Mouse (Mus musculus) CH12.LX (cell line): ENCODE measurements around the gene Cdc25a. TPM values are rescaled to one million over a fixed set of nuclear protein-coding genes. Genes with fewer than 3 reads are reported as not detected.

ENCODE experiments used
- DNase-seq: peaks from one replicate; pipeline ENCODE4 v3.0.0-alpha.2; 2013; ENCODE audit errors: extremely low read depth
- H3K27ac ChIP-seq: 2 replicates; pipeline ENCODE4 v1.5.1; 2012; ENCODE audit warnings: low read depth, mild to moderate bottlenecking, control low read depth, moderate library complexity; ENCODE audit not compliant: insufficient read depth
- H3K27me3 ChIP-seq: replicated peaks from 2 replicates; pipeline ENCODE3; 2012; ENCODE audit warnings: inconsistent platforms
- H3K36me3 ChIP-seq, 2 experiments: replicated peaks in 1 of 2; 2 replicates each; pipeline versions ENCODE3 to v1.6.1; 2012; ENCODE audit warnings: inconsistent platforms in 1 of 2, low read length in 1 of 2, mild to moderate bottlenecking in 1 of 2, mixed read lengths in 1 of 2, moderate library complexity in 1 of 2; ENCODE audit not compliant: control insufficient read depth in 1 of 2, insufficient read depth in 1 of 2
- H3K4me1 ChIP-seq, 2 experiments: 2 replicates each; pipeline ENCODE4 v1.6.1; 2012; ENCODE audit warnings: inconsistent platforms in 1 of 2, moderate library complexity in 1 of 2; ENCODE audit not compliant: insufficient read depth in 2 of 2, control insufficient read depth in 1 of 2
- H3K4me2 ChIP-seq: 2 replicates; pipeline ENCODE4 v1.6.1; 2012; ENCODE audit warnings: low read depth, mild to moderate bottlenecking, control low read depth; ENCODE audit not compliant: poor library complexity, insufficient read depth, severe bottlenecking
- H3K4me3 ChIP-seq, 3 experiments: fragments of 150-350 bp in 1 of 3; sonication (generic) in 1 of 3; replicated peaks in 1 of 3; 2 replicates each; pipeline versions ENCODE3 to v1.5.1; 2011 to 2012; ENCODE audit warnings: low read depth in 2 of 3, low read length in 2 of 3, mild to moderate bottlenecking in 2 of 3, moderate library complexity in 2 of 3, control low read depth in 1 of 3, improper control_type of control experiment in 1 of 3, inconsistent platforms in 1 of 3, mixed read lengths in 1 of 3; ENCODE audit not compliant: poor library complexity in 1 of 3
- H3K79me2 ChIP-seq: replicated peaks from 2 replicates; pipeline ENCODE4 v1.6.1; 2012; ENCODE audit warnings: mild to moderate bottlenecking, moderate library complexity; ENCODE audit not compliant: control insufficient read depth, poor library complexity, insufficient read depth, severe bottlenecking; ENCODE audit errors: extremely low read depth
- H3K9ac ChIP-seq: 2 replicates; pipeline ENCODE4 v1.6.1; 2012; ENCODE audit warnings: low read depth, mild to moderate bottlenecking, control low read depth, moderate library complexity; ENCODE audit not compliant: insufficient read depth
- H3K9me3 ChIP-seq: replicated peaks from 2 replicates; pipeline ENCODE3; 2012; ENCODE audit warnings: low read length, inconsistent platforms, mixed read lengths
- ELF1 ChIP-seq: IDR thresholded peaks from 2 replicates; pipeline ENCODE4 v1.6.1; 2014; ENCODE audit warnings: low read depth, mild to moderate bottlenecking, inconsistent platforms, low read length, improper control_type of control experiment
- EP300 ChIP-seq: IDR thresholded peaks from 2 replicates; pipeline ENCODE4 v1.6.1; 2011; ENCODE audit warnings: low read length, improper control_type of control experiment
- ETS1 ChIP-seq: conservative IDR thresholded peaks from 2 replicates; pipeline ENCODE4 v1.6.1; 2012; ENCODE audit warnings: low read depth, mild to moderate bottlenecking, inconsistent platforms, low read length, improper control_type of control experiment, moderate library complexity
- HCFC1 ChIP-seq: IDR thresholded peaks from 2 replicates; pipeline ENCODE4 v1.6.1; 2012; ENCODE audit warnings: low read depth, mild to moderate bottlenecking, inconsistent platforms, low read length, improper control_type of control experiment
- IRF4 ChIP-seq: IDR thresholded peaks from 2 replicates; pipeline ENCODE4 v1.6.1; 2014; ENCODE audit warnings: low read depth, mild to moderate bottlenecking, inconsistent platforms, low read length, improper control_type of control experiment
- JUN ChIP-seq: IDR thresholded peaks from 2 replicates; pipeline ENCODE4 v1.6.1; 2011; ENCODE audit warnings: low read depth, mild to moderate bottlenecking, low read length, improper control_type of control experiment, moderate library complexity; ENCODE audit not compliant: insufficient read depth
- JUND ChIP-seq: conservative IDR thresholded peaks from 2 replicates; pipeline ENCODE4 v1.6.1; 2011; ENCODE audit warnings: low read depth, low read length, improper control_type of control experiment
- MAX ChIP-seq: IDR thresholded peaks from 2 replicates; pipeline ENCODE4 v1.6.1; 2011; ENCODE audit warnings: low read length, improper control_type of control experiment
- MXI1 ChIP-seq: IDR thresholded peaks from 2 replicates; pipeline ENCODE4 v1.6.1; 2011; ENCODE audit warnings: mild to moderate bottlenecking, low read depth, low read length, improper control_type of control experiment
- NELFE ChIP-seq: IDR thresholded peaks from 2 replicates; pipeline ENCODE4 v1.6.1; 2011; ENCODE audit warnings: low read depth, low read length, improper control_type of control experiment
- POLR2A ChIP-seq: IDR thresholded peaks from 2 replicates; pipeline ENCODE4 v1.6.1; 2011; ENCODE audit warnings: low read depth, mild to moderate bottlenecking, improper control_type of control experiment, low read length
- RCOR1 ChIP-seq: conservative IDR thresholded peaks from 2 replicates; pipeline ENCODE4 v1.6.1; 2012; ENCODE audit warnings: low read depth, mild to moderate bottlenecking, inconsistent platforms, low read length, improper control_type of control experiment
- TBP ChIP-seq: conservative IDR thresholded peaks from 2 replicates; pipeline ENCODE4 v1.6.1; 2011; ENCODE audit warnings: low read depth, low read length, improper control_type of control experiment
- UBTF ChIP-seq: IDR thresholded peaks from 2 replicates; pipeline ENCODE4 v1.6.1; 2012; ENCODE audit warnings: low read depth, mild to moderate bottlenecking, inconsistent platforms, low read length, improper control_type of control experiment, moderate library complexity
- USF1 ChIP-seq: IDR thresholded peaks from 2 replicates; pipeline ENCODE4 v1.6.1; 2014; ENCODE audit warnings: low read depth, mild to moderate bottlenecking, inconsistent platforms, low read length, improper control_type of control experiment
- USF2 ChIP-seq: conservative IDR thresholded peaks from 2 replicates; pipeline ENCODE4 v1.6.1; 2011; ENCODE audit warnings: low read depth, low read length, improper control_type of control experiment
- ZC3H11A ChIP-seq: IDR thresholded peaks from 2 replicates; pipeline ENCODE4 v1.6.1; 2012; ENCODE audit warnings: low read depth, mild to moderate bottlenecking, inconsistent platforms, low read length, improper control_type of control experiment
- dilution Hi-C: fragments of 300-500 bp; cut with MboI; formaldehyde crosslinking; loops from 2 replicates; pipeline ENCODE4 v1.14.3; 2020; ENCODE audit warnings: low sequenced_read_pairs; ENCODE audit not compliant: extremely low pct_unique_long_range_greater_than_20kb, extremely low pct_ligation_motif_present
- in situ Hi-C: fragments of 300-500 bp; cut with MboI; formaldehyde crosslinking; loops from 3 replicates; pipeline ENCODE4 v1.14.3; 2019; ENCODE audit warnings: low sequenced_read_pairs, low pct_ligation_motif_present, low pct_unique_long_range_greater_than_20kb, mixed read lengths
- polyA plus RNA-seq: library from polyadenylated mRNA; unstranded; fragments of >175 nt; gene quantifications from 2 replicates; pipeline ENCODE4 v1.2.1, GENCODE M21; 2012; ENCODE audit warnings: low read depth; ENCODE audit not compliant: insufficient read length
- total RNA-seq, 2 experiments: library from RNA; depleted of rRNA; stranded (reverse); fragments of 300-350 nt in 1 of 2; fragments of >200 nt in 1 of 2; gene quantifications; 2 replicates each; pipeline ENCODE4 v1.2.3; 2012 to 2014

Gene Cdc25a
- total and polyA plus RNA-seq, 3 experiments = 32.4 to 74.9 (median 32.6) TPM

DNA sequence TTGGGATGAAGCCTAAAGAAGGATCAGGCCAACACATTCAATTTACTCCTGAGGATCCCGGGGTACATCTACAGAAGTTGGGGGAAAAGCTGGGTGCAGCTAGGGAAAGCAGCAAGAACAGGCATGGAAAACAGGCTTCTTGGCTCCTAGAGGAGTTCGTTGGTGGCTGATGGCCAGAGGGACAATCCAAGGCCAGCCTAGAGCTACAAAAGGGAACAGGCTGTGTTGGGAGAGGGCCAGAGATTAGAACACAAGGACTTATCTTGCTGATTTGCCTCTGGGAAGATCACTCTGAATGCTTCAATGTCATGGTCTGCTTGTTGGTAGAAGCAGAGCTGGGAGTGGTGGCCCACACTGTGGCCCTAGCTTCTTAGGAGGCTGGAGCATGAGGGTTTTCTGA is 42.6 kb downstream of the Cdc25a start:
- H3K27me3 ChIP-seq = no peaks in the 10 kb centered on the region
- no peak for DNase-seq
- H3K36me3 ChIP-seq = no peaks in the 10 kb centered on the region
- H3K4me3 ChIP-seq = no peak overlapping the region
- H3K4me1 ChIP-seq = peaks cover 0 to 17% of the 10 kb centered on the region in 2 experiments; a peak in 3 of 4 replicates
- TF ChIP-seq POLR2A (no peak), TBP (no peak), MXI1 (no peak), USF1 (no peak), JUND (no peak), USF2 (no peak), NELFE (no peak), MAX (no peak)
- no peaks in the 10 kb centered on the region for H3K9me3 ChIP-seq
- in situ Hi-C loops = no loop called here
- H3K9ac ChIP-seq = no peak overlapping the region
- no peak overlapping the region for H3K4me2 ChIP-seq
- no peak overlapping the region for H3K27ac ChIP-seq
- dilution Hi-C loops = no loop called here
- H3K79me2 ChIP-seq = no peaks in the 10 kb centered on the region

- H3K27me3 ChIP-seq = no peaks in the 10 kb centered on the region
- dilution Hi-C loops (no loop called here), in situ Hi-C loops (no loop called here)
- H3K4me2 ChIP-seq = no peak overlapping the region
- H3K9me3 ChIP-seq = no peaks in the 10 kb centered on the region
- H3K79me2 ChIP-seq = peaks cover 18% of the 10 kb centered on the region
- H3K9ac ChIP-seq = no peak overlapping the region
- DNase-seq = no peak
- H3K27ac ChIP-seq = no peak overlapping the region
- no peak for TF ChIP-seq TBP
- no peak for TF ChIP-seq ZC3H11A
- H3K4me3 ChIP-seq = no peak overlapping the region
- peaks cover 2 to 22% of the 10 kb centered on the region in 2 experiments; a peak in 2 of 4 replicates for H3K4me1 ChIP-seq
- H3K36me3 ChIP-seq = no peaks in the 10 kb centered on the region
Measured at GRCm38 (mm10) chr9:109929131-109929530, 53.8 kb downstream of the Cdc25a start.

DNA sequence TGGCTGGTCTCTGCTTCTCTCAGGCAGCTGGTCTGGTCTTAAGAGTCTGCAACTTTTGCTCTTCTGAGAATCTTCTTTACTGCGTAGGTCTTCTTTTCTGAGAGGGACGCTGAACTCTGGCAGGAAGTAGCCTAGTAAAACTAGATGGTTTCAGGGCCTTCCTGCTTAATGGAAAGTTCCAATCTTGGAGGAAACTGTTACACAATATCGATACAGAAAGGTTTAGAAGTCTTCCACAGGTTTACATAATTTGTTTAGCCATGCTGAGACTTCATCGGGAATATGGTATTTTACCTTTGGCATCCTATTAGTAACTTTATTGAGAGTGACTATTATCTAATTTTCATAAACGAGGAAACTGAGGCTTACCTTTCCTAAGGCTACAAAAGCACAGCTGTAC is 54.7 kb downstream of the Cdc25a start:
- no peaks in the 10 kb centered on the region for H3K27me3 ChIP-seq
- no peak for TF ChIP-seq HCFC1
- TF ChIP-seq EP300 = peak; percentile 84
- TF ChIP-seq RCOR1 = no peak
- TF ChIP-seq UBTF = no peak
- TF ChIP-seq IRF4 = 0 out of 2 replicates have a peak, but pooled peaks have one; percentile 47
- peak; percentile 55; the same call in 1 of the 2 replicates for TF ChIP-seq ETS1
- peak; percentile 60; the same call in 1 of the 2 replicates for TF ChIP-seq JUN
- no peak for TF ChIP-seq ELF1
- peaks cover 2 to 22% of the 10 kb centered on the region in 2 experiments; a peak in 2 of 4 replicates for H3K4me1 ChIP-seq
- H3K79me2 ChIP-seq = peaks cover 26% of the 10 kb centered on the region
- H3K9me3 ChIP-seq = no peaks in the 10 kb centered on the region
- H3K36me3 ChIP-seq = no peaks in the 10 kb centered on the region
- DNase-seq = peak; percentile 21
- in situ Hi-C loops (no loop called here), dilution Hi-C loops (no loop called here)
- H3K4me2 ChIP-seq = 0 out of 2 replicates have a peak overlapping the region, but pooled peaks have one; percentile 33
- H3K4me3 ChIP-seq = no peak overlapping the region
- peak overlapping the region; percentile 65; the same call in 1 of the 2 replicates for H3K27ac ChIP-seq
- no peak overlapping the region for H3K9ac ChIP-seq
